Mouse (Mus musculus) lung, postnatal 0 days (tissue): ENCODE results near the gene Kat6b.

ENCODE experiments used
- CTCF ChIP-seq: IDR thresholded peaks from 2 replicates; pipeline ENCODE4 v1.5.1; 2016; ENCODE audit warnings: antibody characterized with exemption, mild to moderate bottlenecking
- EP300 ChIP-seq: IDR thresholded peaks from 2 replicates; pipeline ENCODE4 v1.6.1; 2016; ENCODE audit warnings: antibody characterized with exemption, mild to moderate bottlenecking, control low read depth

GRCm38 (mm10) chr14:21659155-21659554, 177.9 kb downstream of the Kat6b start:
- no peak for TF ChIP-seq CTCF
- TF ChIP-seq EP300: no peak
